Mouse (Mus musculus) embryo, embryonic 9.5 days (tissue): ENCODE data around the gene Vgll4.

Source experiments
- DNase-seq: peaks from one replicate; pipeline ENCODE4 v3.0.0-alpha.2; 2017; ENCODE audit errors: extremely low spot score

Gene Vgll4

GRCm38 (mm10) chr6:114842131-114842530 is 127.7 kb downstream of the Vgll4 start:
- no peak for DNase-seq

- DNase-seq, result no peak
Measured at GRCm38 (mm10) chr6:114840012-114840411, 129.8 kb downstream of the Vgll4 start.

- DNase-seq, result no peak
Measured at GRCm38 (mm10) chr6:114838872-114839271, 130.9 kb downstream of the Vgll4 start.

- DNase-seq, result no peak
Measured at GRCm38 (mm10) chr6:114836433-114836832, 133.4 kb downstream of the Vgll4 start.

GRCm38 (mm10) chr6:114835752-114836151 is 134.0 kb downstream of the Vgll4 start:
- DNase-seq, result no peak

GRCm38 (mm10) chr6:114835344-114835743 is 134.4 kb downstream of the Vgll4 start:
- no peak for DNase-seq

- DNase-seq, result no peak
Measured at GRCm38 (mm10) chr6:114833791-114834346, 135.9 kb downstream of the Vgll4 start.

GRCm38 (mm10) chr6:114833058-114833685 is 136.6 kb downstream of the Vgll4 start:
- no peak for DNase-seq

- no peak for DNase-seq
Measured at GRCm38 (mm10) chr6:114831807-114832206, 138.0 kb downstream of the Vgll4 start.

- no peak for DNase-seq
Measured at GRCm38 (mm10) chr6:114829660-114830438, 139.9 kb downstream of the Vgll4 start.

GRCm38 (mm10) chr6:114826889-114827288 is 142.9 kb downstream of the Vgll4 start:
- DNase-seq, result no peak

GRCm38 (mm10) chr6:114821646-114822045 is 148.1 kb downstream of the Vgll4 start:
- no peak for DNase-seq

GRCm38 (mm10) chr6:114819971-114820481 is 149.8 kb downstream of the Vgll4 start:
- DNase-seq, result no peak

- no peak for DNase-seq
Measured at GRCm38 (mm10) chr6:114818471-114818870, 151.3 kb downstream of the Vgll4 start.

GRCm38 (mm10) chr6:114817948-114818347 is 151.8 kb downstream of the Vgll4 start:
- DNase-seq, result no peak

- no peak for DNase-seq
Measured at GRCm38 (mm10) chr6:114814882-114815650, 154.7 kb downstream of the Vgll4 start.

GRCm38 (mm10) chr6:114814199-114814881 is 155.5 kb downstream of the Vgll4 start:
- no peak for DNase-seq

- no peak for DNase-seq
Measured at GRCm38 (mm10) chr6:114812779-114813178, 157.0 kb downstream of the Vgll4 start.

- DNase-seq, result no peak
Measured at GRCm38 (mm10) chr6:114812322-114812721, 157.5 kb downstream of the Vgll4 start.
